Mouse (Mus musculus) forebrain, embryonic 16.5 days (tissue): Measurements from ENCODE around the gene Il17ra. TPM values are rescaled to one million over a fixed set of nuclear protein-coding genes. Genes with fewer than 3 reads are reported as not detected.
A peak's percentile ranks its signal among the peaks of the same experiment; 100 is the strongest.

Source experiments
- ATAC-seq: fragments of 200-750 bp; cut with Nextera tagmentation; 2 replicates; pipeline ENCODE4 v1.8.0; 2017; ENCODE audit warnings: mild to moderate bottlenecking, moderate library complexity
- H3K27ac ChIP-seq: fragments of 300-500 bp; sonication (generic); 2 replicates; pipeline ENCODE4 v1.5.1; 2014; ENCODE audit warnings: low read length, control low read depth
- H3K27me3 ChIP-seq: fragments of 300-500 bp; sonication (generic); replicated peaks from 2 replicates; pipeline ENCODE4 v1.6.1; 2014; ENCODE audit warnings: low read length; ENCODE audit not compliant: control insufficient read depth, insufficient read depth
- H3K36me3 ChIP-seq: fragments of 300-500 bp; sonication (generic); 2 replicates; pipeline ENCODE4 v1.6.1; 2014; ENCODE audit not compliant: control insufficient read depth, insufficient read depth
- H3K4me1 ChIP-seq: fragments of 300-500 bp; sonication (generic); replicated peaks from 2 replicates; pipeline ENCODE4 v1.6.1; 2014; ENCODE audit warnings: low read length; ENCODE audit not compliant: control insufficient read depth, insufficient read depth
- H3K4me2 ChIP-seq: fragments of 300-500 bp; sonication (generic); 2 replicates; pipeline ENCODE4 v1.6.1; 2014; ENCODE audit warnings: mild to moderate bottlenecking, low read length, control low read depth
- H3K4me3 ChIP-seq: fragments of 300-500 bp; sonication (generic); replicated peaks from 2 replicates; pipeline ENCODE4 v1.5.1; 2014; ENCODE audit warnings: mild to moderate bottlenecking, low read length, control low read depth
- H3K9ac ChIP-seq: fragments of 300-500 bp; sonication (generic); replicated peaks from 2 replicates; pipeline ENCODE4 v1.6.1; 2014; ENCODE audit warnings: low read depth, low read length, control low read depth
- H3K9me3 ChIP-seq: fragments of 300-500 bp; sonication (generic); 2 replicates; pipeline ENCODE4 v1.6.1; 2016; ENCODE audit warnings: low read length; ENCODE audit not compliant: control insufficient read depth
- WGBS: fragments of 180-500 bp; shearing (Covaris S2); extraction: QIAGEN DNeasy Blood & Tissue Kit; methylation state at CpG from one replicate; pipeline ENCODE4 v1.1.7; 2014; 5-methylcytosine and 5-hydroxymethylcytosine counted together
- polyA plus RNA-seq: library from polyadenylated mRNA; unstranded; fragments of >200 nt; fragmentation: Nextera tagmentation; extraction: Ambion mirVana; gene quantifications from 2 replicates; pipeline ENCODE4 v1.2.1, GENCODE M21; 2015

Il17ra gene
- polyA plus RNA-seq, 1 experiment from 2014 or later: 4.6 TPM

DNA sequence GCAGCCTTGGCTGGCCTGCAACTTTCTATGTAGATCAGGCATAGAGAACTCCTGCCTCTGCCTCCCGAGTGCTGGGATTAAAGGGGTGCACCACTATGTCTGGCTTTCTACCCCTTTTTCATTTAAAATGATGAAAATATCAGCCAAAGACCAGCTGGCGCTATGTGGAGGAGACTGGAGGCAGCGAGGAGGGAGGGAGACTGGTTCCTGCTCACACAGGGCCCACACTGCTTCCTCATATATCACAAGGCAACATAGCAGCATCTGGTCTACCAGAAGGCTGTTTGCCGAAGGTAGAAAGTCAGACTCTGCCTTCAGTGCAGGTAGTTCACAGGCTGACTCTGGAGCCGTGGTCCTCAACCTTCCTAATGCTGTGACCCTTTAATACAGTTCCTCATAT lies 17.3 kb downstream of the Il17ra start:
- Histone ChIP-seq H3K9me3 (no peaks in the 10 kb centered on the region), H3K4me1 (no peaks in the 10 kb centered on the region), H3K27me3 (no peaks in the 10 kb centered on the region), H3K4me3 (no peak overlapping the region), H3K27ac (no peak overlapping the region), H3K9ac (no peak overlapping the region), H3K4me2 (no peak overlapping the region), H3K36me3 (no peaks in the 10 kb centered on the region)
- 93% methylated on average over 5 of the region's 5 CpGs for WGBS
- ATAC-seq: no peak

DNA sequence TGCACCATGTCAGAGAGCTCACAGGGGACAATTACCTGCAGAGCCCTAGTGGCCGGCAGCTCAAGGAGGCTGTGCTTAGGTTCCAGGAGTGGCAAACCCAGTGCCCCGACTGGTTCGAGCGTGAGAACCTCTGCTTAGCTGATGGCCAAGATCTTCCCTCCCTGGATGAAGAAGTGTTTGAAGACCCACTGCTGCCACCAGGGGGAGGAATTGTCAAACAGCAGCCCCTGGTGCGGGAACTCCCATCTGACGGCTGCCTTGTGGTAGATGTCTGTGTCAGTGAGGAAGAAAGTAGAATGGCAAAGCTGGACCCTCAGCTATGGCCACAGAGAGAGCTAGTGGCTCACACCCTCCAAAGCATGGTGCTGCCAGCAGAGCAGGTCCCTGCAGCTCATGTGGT lies 18.5 kb downstream of the Il17ra start:
- Histone ChIP-seq H3K36me3 (no peaks in the 10 kb centered on the region), H3K4me2 (no peak overlapping the region), H3K4me1 (no peaks in the 10 kb centered on the region), H3K27me3 (no peaks in the 10 kb centered on the region), H3K27ac (no peak overlapping the region), H3K4me3 (no peak overlapping the region), H3K9me3 (no peaks in the 10 kb centered on the region), H3K9ac (no peak overlapping the region)
- 87% methylated on average over 6 of the region's 6 CpGs for WGBS
- no peak for ATAC-seq

DNA sequence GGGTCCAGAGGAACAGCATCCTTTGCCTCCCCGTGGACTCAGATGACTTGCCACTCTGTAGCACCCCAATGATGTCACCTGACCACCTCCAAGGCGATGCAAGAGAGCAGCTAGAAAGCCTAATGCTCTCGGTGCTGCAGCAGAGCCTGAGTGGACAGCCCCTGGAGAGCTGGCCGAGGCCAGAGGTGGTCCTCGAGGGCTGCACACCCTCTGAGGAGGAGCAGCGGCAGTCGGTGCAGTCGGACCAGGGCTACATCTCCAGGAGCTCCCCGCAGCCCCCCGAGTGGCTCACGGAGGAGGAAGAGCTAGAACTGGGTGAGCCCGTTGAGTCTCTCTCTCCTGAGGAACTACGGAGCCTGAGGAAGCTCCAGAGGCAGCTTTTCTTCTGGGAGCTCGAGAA lies 19.0 kb downstream of the Il17ra start:
- Histone ChIP-seq H3K27me3 (no peaks in the 10 kb centered on the region), H3K4me1 (no peaks in the 10 kb centered on the region), H3K27ac (no peak overlapping the region), H3K36me3 (no peaks in the 10 kb centered on the region), H3K9ac (no peak overlapping the region), H3K9me3 (no peaks in the 10 kb centered on the region), H3K4me3 (no peak overlapping the region), H3K4me2 (no peak overlapping the region)
- 90% methylated on average over 14 of the region's 14 CpGs for WGBS
- no peak for ATAC-seq

DNA sequence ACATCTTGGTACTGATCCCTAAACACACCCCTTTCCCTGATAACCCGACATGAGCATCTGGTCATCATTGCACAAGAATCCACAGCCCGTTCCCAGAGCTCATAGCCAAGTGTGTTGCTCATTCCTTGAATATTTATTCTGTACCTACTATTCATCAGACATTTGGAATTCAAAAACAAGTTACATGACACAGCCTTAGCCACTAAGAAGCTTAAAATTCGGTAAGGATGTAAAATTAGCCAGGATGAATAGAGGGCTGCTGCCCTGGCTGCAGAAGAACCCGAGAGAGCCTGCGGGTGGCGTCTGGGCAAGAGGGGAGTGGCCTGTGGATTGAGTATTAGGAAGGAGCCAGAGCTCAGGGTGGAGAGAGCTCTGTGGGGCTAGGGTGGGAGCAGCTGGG lies 19.7 kb downstream of the Il17ra start:
- Histone ChIP-seq H3K9ac (no peak overlapping the region), H3K9me3 (no peaks in the 10 kb centered on the region), H3K4me1 (no peaks in the 10 kb centered on the region), H3K27ac (no peak overlapping the region), H3K4me2 (no peak overlapping the region), H3K27me3 (no peaks in the 10 kb centered on the region), H3K36me3 (no peaks in the 10 kb centered on the region), H3K4me3 (no peak overlapping the region)
- 36% methylated on average over 6 of the region's 6 CpGs for WGBS
- no peak for ATAC-seq

DNA sequence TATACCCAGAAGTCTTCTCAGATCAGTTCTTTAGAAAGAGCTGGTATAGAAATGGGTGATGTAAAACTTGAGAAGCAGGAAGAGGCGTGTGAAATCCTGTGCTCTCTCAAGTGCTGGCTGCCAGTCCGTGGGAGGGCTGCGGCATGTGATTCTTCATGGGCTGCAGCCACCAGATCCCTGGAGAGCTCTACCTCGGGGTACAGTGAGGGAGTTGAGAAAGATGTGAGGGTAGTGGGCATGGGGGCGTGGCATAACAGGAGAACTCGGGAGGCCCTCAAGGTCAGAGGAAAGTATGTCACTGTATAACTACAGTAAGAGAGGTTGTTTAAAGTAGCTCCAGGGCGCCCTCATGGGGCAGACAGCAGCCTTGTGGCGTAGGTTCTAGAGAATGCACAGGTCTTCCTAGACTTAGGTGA lies 20.2 kb downstream of the Il17ra start:
- Histone ChIP-seq H3K4me3 (no peak overlapping the region), H3K27me3 (no peaks in the 10 kb centered on the region), H3K9ac (no peak overlapping the region), H3K4me2 (no peak overlapping the region), H3K27ac (no peak overlapping the region), H3K4me1 (no peaks in the 10 kb centered on the region), H3K9me3 (no peaks in the 10 kb centered on the region), H3K36me3 (no peaks in the 10 kb centered on the region)
- 41% methylated on average over 8 of the region's 8 CpGs for WGBS
- peak; percentile 55 for ATAC-seq

DNA sequence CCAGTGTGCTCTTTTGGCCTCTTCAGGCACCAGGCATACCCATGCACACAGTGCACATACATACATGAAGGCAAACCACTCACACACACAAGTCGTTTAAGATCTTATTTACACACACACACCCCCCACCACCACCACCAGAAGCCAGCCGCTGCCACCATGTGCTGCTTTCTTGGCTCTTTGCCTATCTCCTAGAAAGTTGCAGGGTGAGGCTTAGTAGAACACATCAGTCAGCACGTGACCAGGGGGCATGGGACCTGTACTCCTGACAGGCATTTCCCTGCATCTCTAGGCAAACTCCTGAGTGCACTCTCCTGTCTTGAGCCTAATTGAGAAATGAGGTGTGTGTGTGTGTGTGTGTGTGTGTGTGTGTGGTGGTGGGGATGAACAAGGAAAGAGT lies 22.0 kb downstream of the Il17ra start:
- no peaks in the 10 kb centered on the region for H3K27me3 ChIP-seq
- H3K27ac ChIP-seq: no peak overlapping the region
- no peak overlapping the region for H3K4me3 ChIP-seq
- no peak overlapping the region for H3K4me2 ChIP-seq
- H3K9ac ChIP-seq: no peak overlapping the region
- peaks cover 7% of the 10 kb centered on the region for H3K4me1 ChIP-seq
- no peaks in the 10 kb centered on the region for H3K9me3 ChIP-seq
- WGBS: 71% methylated on average over 3 of the region's 3 CpGs
- H3K36me3 ChIP-seq: no peaks in the 10 kb centered on the region
- ATAC-seq: no peak

DNA sequence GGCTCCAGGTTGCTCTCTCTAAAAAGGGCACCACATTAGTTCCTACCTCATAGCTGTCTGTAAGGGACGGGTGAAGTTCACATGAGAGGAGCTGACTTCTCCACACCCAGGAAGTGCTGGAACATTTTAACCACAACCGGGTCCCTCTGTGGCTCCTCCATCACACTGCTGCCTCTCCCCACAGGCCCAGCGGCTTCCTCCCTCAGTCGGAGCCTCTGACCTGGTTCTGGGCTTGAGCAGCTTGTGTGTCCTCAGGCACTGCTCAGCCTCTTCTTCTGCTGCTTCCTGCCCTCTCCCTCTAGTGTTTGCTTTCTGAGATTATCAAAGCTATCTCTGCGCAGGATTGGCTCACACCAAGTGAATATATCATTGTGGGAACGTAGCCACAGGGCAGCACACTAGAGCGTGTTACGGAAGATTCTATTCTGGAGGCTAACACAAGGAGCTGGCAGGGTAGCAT lies 23.0 kb downstream of the Il17ra start:
- ATAC-seq: no peak
- no peaks in the 10 kb centered on the region for H3K9me3 ChIP-seq
- H3K4me2 ChIP-seq: no peak overlapping the region
- H3K27me3 ChIP-seq: no peaks in the 10 kb centered on the region
- H3K27ac ChIP-seq: no peak overlapping the region
- H3K36me3 ChIP-seq: no peaks in the 10 kb centered on the region
- H3K4me3 ChIP-seq: no peak overlapping the region
- no peak overlapping the region for H3K9ac ChIP-seq
- H3K4me1 ChIP-seq: peaks cover 18% of the 10 kb centered on the region
- 71% methylated on average over 8 of the region's 8 CpGs for WGBS

DNA sequence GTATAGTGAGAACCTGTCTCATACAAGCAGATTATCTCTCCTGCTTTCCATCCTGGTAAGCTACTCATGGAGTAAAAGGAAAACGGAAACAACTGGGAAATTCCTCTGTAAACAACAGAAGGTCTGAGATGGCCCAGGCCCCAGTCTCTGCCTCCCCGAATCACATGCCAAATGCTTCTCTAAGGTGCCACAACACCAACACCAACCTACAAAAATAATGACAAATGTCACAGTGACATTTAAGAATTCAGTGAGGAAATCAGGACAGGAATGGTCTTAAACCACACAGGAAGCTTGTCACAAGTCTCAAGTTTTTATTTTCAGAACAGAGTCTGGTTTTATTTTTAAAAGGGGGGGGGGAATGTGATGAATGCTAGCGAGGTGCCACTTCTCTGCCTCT lies 25.6 kb downstream of the Il17ra start:
- Histone ChIP-seq H3K27ac (no peak overlapping the region), H3K4me1 (peaks cover 37% of the 10 kb centered on the region), H3K9me3 (no peaks in the 10 kb centered on the region), H3K36me3 (no peaks in the 10 kb centered on the region), H3K4me2 (no peak overlapping the region), H3K9ac (no peak overlapping the region), H3K27me3 (no peaks in the 10 kb centered on the region), H3K4me3 (no peak overlapping the region)
- no peak for ATAC-seq
- WGBS: 66% methylated on average over 3 of the region's 3 CpGs

DNA sequence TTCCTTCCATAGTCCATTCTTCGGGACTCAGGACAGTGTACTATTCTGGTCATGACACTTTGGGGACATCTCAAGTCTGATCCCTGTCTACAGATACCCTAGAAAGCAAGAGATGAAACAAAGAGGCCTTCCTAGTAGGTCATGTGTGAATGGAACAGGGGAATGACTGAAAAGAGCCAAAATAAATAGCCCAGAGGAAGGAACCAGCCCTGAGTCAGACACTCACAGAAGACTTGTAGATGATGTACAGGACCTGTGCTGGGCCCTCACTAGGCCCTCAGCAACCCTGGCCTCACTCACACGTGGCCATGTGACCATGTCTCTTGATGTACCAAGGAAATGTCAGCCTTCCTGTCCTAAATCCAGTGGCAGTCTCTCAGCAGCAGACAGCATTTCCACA lies 26.4 kb downstream of the Il17ra start:
- 74% methylated on average over 2 of the region's 2 CpGs for WGBS
- no peaks in the 10 kb centered on the region for H3K9me3 ChIP-seq
- no peak overlapping the region for H3K4me3 ChIP-seq
- H3K4me1 ChIP-seq: peaks cover 37% of the 10 kb centered on the region
- no peak overlapping the region for H3K27ac ChIP-seq
- no peak overlapping the region; the same call in 1 of the 2 replicates for H3K4me2 ChIP-seq
- no peak overlapping the region for H3K9ac ChIP-seq
- H3K36me3 ChIP-seq: no peaks in the 10 kb centered on the region
- no peak for ATAC-seq
- H3K27me3 ChIP-seq: no peaks in the 10 kb centered on the region

DNA sequence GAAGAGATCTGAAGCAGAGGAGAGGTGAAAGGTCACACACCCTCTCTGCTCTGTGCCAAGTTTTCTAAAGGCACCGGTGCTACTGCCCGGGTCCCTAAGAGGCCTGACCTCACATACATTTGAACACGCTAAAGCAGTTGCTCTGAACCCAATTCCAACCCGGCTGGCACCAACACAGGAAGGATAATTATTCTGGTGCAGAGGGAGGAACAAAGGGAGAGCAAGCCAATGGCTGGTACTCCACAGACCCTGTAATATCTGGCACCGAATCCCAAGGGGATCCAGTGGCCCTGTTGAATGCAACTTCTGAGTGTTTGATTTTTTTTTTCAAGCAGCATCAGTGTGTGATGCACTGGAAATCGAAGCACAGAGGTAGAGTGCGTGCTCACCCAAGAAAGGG lies 28.0 kb downstream of the Il17ra start:
- Histone ChIP-seq H3K27me3 (no peaks in the 10 kb centered on the region), H3K9me3 (no peaks in the 10 kb centered on the region), H3K9ac (no peak overlapping the region), H3K4me2 (peak overlapping the region; percentile 73), H3K4me3 (peak overlapping the region; percentile 79), H3K4me1 (peaks cover 39% of the 10 kb centered on the region), H3K36me3 (no peaks in the 10 kb centered on the region), H3K27ac (no peak overlapping the region)
- WGBS: 33% methylated on average over 7 of the region's 7 CpGs
- no peak for ATAC-seq
